Mouse (Mus musculus) CH12.LX (cell line): ENCODE data around the gene Phactr3. TPM values are rescaled to one million over a fixed set of nuclear protein-coding genes. Genes with fewer than 3 reads are reported as not detected.

Experiments used
- DNase-seq: peaks from one replicate; pipeline ENCODE4 v3.0.0-alpha.2; 2013; ENCODE audit errors: extremely low read depth
- H3K27ac ChIP-seq: 2 replicates; pipeline ENCODE4 v1.5.1; 2012; ENCODE audit warnings: low read depth, mild to moderate bottlenecking, control low read depth, moderate library complexity; ENCODE audit not compliant: insufficient read depth
- H3K27me3 ChIP-seq: replicated peaks from 2 replicates; pipeline ENCODE3; 2012; ENCODE audit warnings: inconsistent platforms
- H3K36me3 ChIP-seq, 2 experiments: replicated peaks in 1 of 2; 2 replicates each; pipeline versions ENCODE3 to v1.6.1; 2012; ENCODE audit warnings: inconsistent platforms in 1 of 2, low read length in 1 of 2, mild to moderate bottlenecking in 1 of 2, mixed read lengths in 1 of 2, moderate library complexity in 1 of 2; ENCODE audit not compliant: control insufficient read depth in 1 of 2, insufficient read depth in 1 of 2
- H3K4me1 ChIP-seq, 2 experiments: 2 replicates each; pipeline ENCODE4 v1.6.1; 2012; ENCODE audit warnings: inconsistent platforms in 1 of 2, moderate library complexity in 1 of 2; ENCODE audit not compliant: insufficient read depth in 2 of 2, control insufficient read depth in 1 of 2
- H3K4me2 ChIP-seq: 2 replicates; pipeline ENCODE4 v1.6.1; 2012; ENCODE audit warnings: low read depth, mild to moderate bottlenecking, control low read depth; ENCODE audit not compliant: poor library complexity, insufficient read depth, severe bottlenecking
- H3K4me3 ChIP-seq, 3 experiments: fragments of 150-350 bp in 1 of 3; sonication (generic) in 1 of 3; replicated peaks in 1 of 3; 2 replicates each; pipeline versions ENCODE3 to v1.5.1; 2011 to 2012; ENCODE audit warnings: low read depth in 2 of 3, low read length in 2 of 3, mild to moderate bottlenecking in 2 of 3, moderate library complexity in 2 of 3, control low read depth in 1 of 3, improper control_type of control experiment in 1 of 3, inconsistent platforms in 1 of 3, mixed read lengths in 1 of 3; ENCODE audit not compliant: poor library complexity in 1 of 3
- H3K79me2 ChIP-seq: replicated peaks from 2 replicates; pipeline ENCODE4 v1.6.1; 2012; ENCODE audit warnings: mild to moderate bottlenecking, moderate library complexity; ENCODE audit not compliant: control insufficient read depth, poor library complexity, insufficient read depth, severe bottlenecking; ENCODE audit errors: extremely low read depth
- H3K9ac ChIP-seq: 2 replicates; pipeline ENCODE4 v1.6.1; 2012; ENCODE audit warnings: low read depth, mild to moderate bottlenecking, control low read depth, moderate library complexity; ENCODE audit not compliant: insufficient read depth
- H3K9me3 ChIP-seq: replicated peaks from 2 replicates; pipeline ENCODE3; 2012; ENCODE audit warnings: low read length, inconsistent platforms, mixed read lengths
- BHLHE40 ChIP-seq: IDR thresholded peaks from 2 replicates; pipeline ENCODE4 v1.6.1; 2011; ENCODE audit warnings: mild to moderate bottlenecking, low read depth, low read length, improper control_type of control experiment
- CTCF ChIP-seq, 2 experiments: IDR thresholded peaks in 1 of 2; conservative IDR thresholded peaks in 1 of 2; 2 replicates each; pipeline ENCODE4 v1.5.1; 2011 to 2012; ENCODE audit warnings: low read depth in 2 of 2, low read length in 2 of 2, improper control_type of control experiment in 1 of 2, inconsistent platforms in 1 of 2, mild to moderate bottlenecking in 1 of 2, moderate library complexity in 1 of 2
- ELF1 ChIP-seq: IDR thresholded peaks from 2 replicates; pipeline ENCODE4 v1.6.1; 2014; ENCODE audit warnings: low read depth, mild to moderate bottlenecking, inconsistent platforms, low read length, improper control_type of control experiment
- EP300 ChIP-seq: IDR thresholded peaks from 2 replicates; pipeline ENCODE4 v1.6.1; 2011; ENCODE audit warnings: low read length, improper control_type of control experiment
- ETS1 ChIP-seq: conservative IDR thresholded peaks from 2 replicates; pipeline ENCODE4 v1.6.1; 2012; ENCODE audit warnings: low read depth, mild to moderate bottlenecking, inconsistent platforms, low read length, improper control_type of control experiment, moderate library complexity
- JUN ChIP-seq: IDR thresholded peaks from 2 replicates; pipeline ENCODE4 v1.6.1; 2011; ENCODE audit warnings: low read depth, mild to moderate bottlenecking, low read length, improper control_type of control experiment, moderate library complexity; ENCODE audit not compliant: insufficient read depth
- JUND ChIP-seq: conservative IDR thresholded peaks from 2 replicates; pipeline ENCODE4 v1.6.1; 2011; ENCODE audit warnings: low read depth, low read length, improper control_type of control experiment
- KAT2A ChIP-seq: IDR thresholded peaks from 2 replicates; pipeline ENCODE4 v1.6.1; 2012; ENCODE audit warnings: low read length, improper control_type of control experiment, inconsistent platforms; ENCODE audit not compliant: insufficient replicate concordance
- MAZ ChIP-seq: IDR thresholded peaks from 2 replicates; pipeline ENCODE4 v1.6.1; 2012; ENCODE audit warnings: low read depth, mild to moderate bottlenecking, inconsistent platforms, low read length, improper control_type of control experiment, moderate library complexity
- MYC ChIP-seq: IDR thresholded peaks from 2 replicates; pipeline ENCODE4 v1.6.1; 2011; ENCODE audit warnings: low read depth, mild to moderate bottlenecking, improper control_type of control experiment, low read length
- NELFE ChIP-seq: IDR thresholded peaks from 2 replicates; pipeline ENCODE4 v1.6.1; 2011; ENCODE audit warnings: low read depth, low read length, improper control_type of control experiment
- POLR2A ChIP-seq: IDR thresholded peaks from 2 replicates; pipeline ENCODE4 v1.6.1; 2011; ENCODE audit warnings: low read depth, mild to moderate bottlenecking, improper control_type of control experiment, low read length
- POLR2AphosphoS2 ChIP-seq: IDR thresholded peaks from 2 replicates; pipeline ENCODE4 v1.6.1; 2011; ENCODE audit warnings: low read depth, low read length, improper control_type of control experiment
- RAD21 ChIP-seq: IDR thresholded peaks from 2 replicates; pipeline ENCODE4 v1.6.1; 2011; ENCODE audit warnings: low read depth, mild to moderate bottlenecking, low read length, improper control_type of control experiment, moderate library complexity
- RCOR1 ChIP-seq: conservative IDR thresholded peaks from 2 replicates; pipeline ENCODE4 v1.6.1; 2012; ENCODE audit warnings: low read depth, mild to moderate bottlenecking, inconsistent platforms, low read length, improper control_type of control experiment
- SIN3A ChIP-seq: IDR thresholded peaks from 2 replicates; pipeline ENCODE4 v1.6.1; 2012; ENCODE audit warnings: low read length, improper control_type of control experiment, inconsistent platforms
- SMC3 ChIP-seq: IDR thresholded peaks from 2 replicates; pipeline ENCODE4 v1.6.1; 2011; ENCODE audit warnings: low read depth, low read length, improper control_type of control experiment
- USF2 ChIP-seq: conservative IDR thresholded peaks from 2 replicates; pipeline ENCODE4 v1.6.1; 2011; ENCODE audit warnings: low read depth, low read length, improper control_type of control experiment
- ZMIZ1 ChIP-seq: IDR thresholded peaks from 2 replicates; pipeline ENCODE4 v1.6.1; 2012; ENCODE audit warnings: low read depth, mild to moderate bottlenecking, inconsistent platforms, low read length, improper control_type of control experiment
- dilution Hi-C: fragments of 300-500 bp; cut with MboI; formaldehyde crosslinking; loops from 2 replicates; pipeline ENCODE4 v1.14.3; 2020; ENCODE audit warnings: low sequenced_read_pairs; ENCODE audit not compliant: extremely low pct_unique_long_range_greater_than_20kb, extremely low pct_ligation_motif_present
- in situ Hi-C: fragments of 300-500 bp; cut with MboI; formaldehyde crosslinking; loops from 3 replicates; pipeline ENCODE4 v1.14.3; 2019; ENCODE audit warnings: low sequenced_read_pairs, low pct_ligation_motif_present, low pct_unique_long_range_greater_than_20kb, mixed read lengths
- polyA plus RNA-seq: library from polyadenylated mRNA; unstranded; fragments of >175 nt; gene quantifications from 2 replicates; pipeline ENCODE4 v1.2.1, GENCODE M21; 2012; ENCODE audit warnings: low read depth; ENCODE audit not compliant: insufficient read length
- total RNA-seq, 2 experiments: library from RNA; depleted of rRNA; stranded (reverse); fragments of 300-350 nt in 1 of 2; fragments of >200 nt in 1 of 2; gene quantifications; 2 replicates each; pipeline ENCODE4 v1.2.3; 2012 to 2014

Phactr3 gene
- total and polyA plus RNA-seq, 3 experiments: 0.21 to 0.75 TPM; not detected in 1

DNA sequence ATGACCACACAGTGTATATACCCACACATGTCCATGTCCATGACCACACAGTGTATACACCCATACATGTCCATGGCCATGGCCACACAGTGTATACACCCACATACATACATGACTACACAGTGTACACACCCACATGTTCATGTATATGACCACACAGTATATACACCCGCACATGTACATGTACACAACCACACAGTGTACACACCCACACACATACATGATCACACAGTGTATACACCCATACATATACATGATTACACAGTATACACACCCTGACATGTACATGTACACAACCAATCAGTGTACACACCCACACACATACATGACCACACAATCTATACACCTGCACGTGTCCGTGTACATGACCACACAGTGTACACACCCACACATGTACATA is 102.2 kb downstream of the Phactr3 start:
- Histone ChIP-seq H3K27me3 (peaks cover 65% of the 10 kb centered on the region), H3K4me3 (no peak overlapping the region), H3K4me2 (no peak overlapping the region), H3K9ac (no peak overlapping the region), H3K27ac (no peak overlapping the region), H3K9me3 (no peaks in the 10 kb centered on the region), H3K36me3 (no peaks in the 10 kb centered on the region), H3K4me1 (peaks cover 0 to 2% of the 10 kb centered on the region in 2 experiments; a peak in 1 of 4 replicates), H3K79me2 (no peaks in the 10 kb centered on the region)
- dilution Hi-C loops (no loop called here), in situ Hi-C loops (no loop called here)
- no peak for DNase-seq
- TF ChIP-seq KAT2A: no peak
- no peak for TF ChIP-seq JUND
- no peak for TF ChIP-seq MAZ
- TF ChIP-seq POLR2AphosphoS2: no peak
- no peak for TF ChIP-seq JUN
- TF ChIP-seq BHLHE40: no peak
- no peak for TF ChIP-seq ETS1
- TF ChIP-seq RAD21: no peak

DNA sequence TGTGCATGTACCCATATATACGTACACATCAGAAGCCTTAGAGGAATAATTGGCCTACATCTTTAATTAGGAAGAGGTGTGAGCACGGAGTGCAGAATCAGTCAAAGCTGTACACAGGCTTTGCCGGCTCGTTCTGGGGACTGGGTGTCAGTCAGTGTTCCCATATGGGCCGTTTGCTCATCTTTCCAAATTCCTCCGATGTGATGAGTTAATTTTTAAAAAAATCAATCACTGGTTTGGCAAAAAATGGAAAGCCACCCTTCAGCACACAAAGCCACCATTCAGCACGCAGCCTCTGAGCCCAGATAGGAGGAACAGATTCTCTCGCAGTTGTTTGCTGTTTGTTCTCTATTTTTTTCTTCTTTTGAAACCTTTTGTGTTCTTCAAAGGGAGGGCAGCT is 110.5 kb downstream of the Phactr3 start:
- H3K9me3 ChIP-seq: peaks cover 5% of the 10 kb centered on the region
- no peaks in the 10 kb centered on the region for H3K79me2 ChIP-seq
- in situ Hi-C loops: no loop called here
- peaks cover 51% of the 10 kb centered on the region for H3K27me3 ChIP-seq
- dilution Hi-C loops: no loop called here
- no peaks in the 10 kb centered on the region for H3K4me1 ChIP-seq
- no peak overlapping the region for H3K4me2 ChIP-seq
- H3K4me3 ChIP-seq: no peak overlapping the region
- no peak overlapping the region for H3K27ac ChIP-seq
- TF ChIP-seq USF2: no peak
- TF ChIP-seq SMC3: no peak
- no peak for TF ChIP-seq POLR2AphosphoS2
- no peak for TF ChIP-seq NELFE
- TF ChIP-seq ZMIZ1: no peak
- no peak for TF ChIP-seq SIN3A
- no peak for TF ChIP-seq MYC
- no peak for TF ChIP-seq POLR2A
- TF ChIP-seq EP300: no peak
- H3K9ac ChIP-seq: no peak overlapping the region
- no peak for DNase-seq
- no peaks in the 10 kb centered on the region for H3K36me3 ChIP-seq

DNA sequence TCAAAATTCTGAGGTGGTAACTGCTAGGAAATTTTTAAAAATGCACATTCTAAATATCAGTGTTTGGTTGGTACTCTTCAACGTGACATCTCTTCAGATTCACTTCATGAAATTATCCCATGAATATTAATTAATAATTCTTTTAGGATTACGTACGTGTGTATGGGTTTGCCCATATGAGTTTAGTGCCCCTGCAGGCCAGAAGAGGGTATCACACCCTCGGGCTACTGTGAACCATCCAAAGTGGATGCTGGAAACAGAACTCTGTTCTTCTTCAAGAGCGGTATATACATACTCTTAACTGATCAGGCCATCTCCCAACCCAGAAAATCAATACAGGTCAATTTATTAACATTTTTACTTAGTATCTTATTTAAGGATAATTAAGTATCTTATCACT is 114.7 kb downstream of the Phactr3 start:
- H3K36me3 ChIP-seq: no peaks in the 10 kb centered on the region
- H3K4me1 ChIP-seq: no peaks in the 10 kb centered on the region; a peak in 1 of 4 replicates
- no peaks in the 10 kb centered on the region for H3K79me2 ChIP-seq
- peaks cover 37% of the 10 kb centered on the region for H3K27me3 ChIP-seq
- no peak for DNase-seq
- TF ChIP-seq RCOR1 (no peak), ELF1 (no peak), CTCF (conservative IDR thresholded peaks at IDR 0.05 in 1 of 2, IDR thresholded peaks at IDR 0.05 in 1 of 2; ENCODE audit: low read depth in 2 of 2, low read length in 2 of 2) (peak; percentile 41 to 50; a peak in 3 of 4 replicates), SMC3 (no peak)
- dilution Hi-C loops: no loop called here
- no peak overlapping the region for H3K4me3 ChIP-seq
- H3K4me2 ChIP-seq: no peak overlapping the region
- peaks cover 5% of the 10 kb centered on the region for H3K9me3 ChIP-seq
- H3K27ac ChIP-seq: no peak overlapping the region
- in situ Hi-C loops: no loop called here
- no peak overlapping the region for H3K9ac ChIP-seq
